Mouse (Mus musculus): ENCODE results near the gene Tada3. TPM values are rescaled to one million over a fixed set of nuclear protein-coding genes. Genes with fewer than 3 reads are reported as not detected.

Tada3 gene
- polyA plus RNA-seq, 1 experiment from 2014 or later: 44.9 TPM

GRCm38 (mm10) chr6:113377172-113377495 is 549 bp downstream of the Tada3 start:
- peaks cover 15% of the 10 kb centered on the region; the same call in 1 of the 2 replicates for H3K4me1 ChIP-seq (ENCODE audit: control insufficient read depth, insufficient read depth, low read length)
- H3K27me3 ChIP-seq (ENCODE audit: control insufficient read depth, insufficient read depth, low read length): no peaks in the 10 kb centered on the region
- H3K36me3 ChIP-seq (ENCODE audit: control insufficient read depth, insufficient read depth, low read length): peaks cover 26% of the 10 kb centered on the region
- H3K4me3 ChIP-seq (replicated peaks; ENCODE audit: low read length): peak overlapping the region; percentile 100
- peak overlapping the region; percentile 96 for H3K9ac ChIP-seq (ENCODE audit: low read length)
- ATAC-seq (ENCODE audit: insufficient read depth, low FRiP score): no peak
- H3K9me3 ChIP-seq (replicated peaks; ENCODE audit: control insufficient read depth, low read length): no peaks in the 10 kb centered on the region
- 5% methylated on average over 7 of the region's 7 CpGs for WGBS
- peak overlapping the region; percentile 72 for H3K4me2 ChIP-seq (ENCODE audit: low read depth, low read length)
- peak overlapping the region; percentile 98 for H3K27ac ChIP-seq (ENCODE audit: low read length)

- H3K4me1 ChIP-seq (ENCODE audit: control insufficient read depth, insufficient read depth, low read length): 0 out of 2 replicates have a peak, but pooled peaks cover 6% of the 10 kb centered on the region
- no peaks in the 10 kb centered on the region for H3K27me3 ChIP-seq (ENCODE audit: control insufficient read depth, insufficient read depth, low read length)
- no peak overlapping the region for H3K4me2 ChIP-seq (ENCODE audit: low read depth, low read length)
- WGBS: 84% methylated on average over 4 of the region's 4 CpGs
- H3K9ac ChIP-seq (ENCODE audit: low read length): no peak overlapping the region
- H3K27ac ChIP-seq (ENCODE audit: low read length): no peak overlapping the region
- peaks cover 15% of the 10 kb centered on the region for H3K36me3 ChIP-seq (ENCODE audit: control insufficient read depth, insufficient read depth, low read length)
- H3K9me3 ChIP-seq (replicated peaks; ENCODE audit: control insufficient read depth, low read length): no peaks in the 10 kb centered on the region
- no peak for ATAC-seq (ENCODE audit: insufficient read depth, low FRiP score)
- H3K4me3 ChIP-seq (replicated peaks; ENCODE audit: low read length): no peak overlapping the region
Measured at GRCm38 (mm10) chr6:113373491-113373890, 4.2 kb downstream of the Tada3 start.

- no peak overlapping the region for H3K4me2 ChIP-seq (ENCODE audit: low read depth, low read length)
- H3K36me3 ChIP-seq (ENCODE audit: control insufficient read depth, insufficient read depth, low read length): peaks cover 12% of the 10 kb centered on the region; the same call in 1 of the 2 replicates
- no peaks in the 10 kb centered on the region for H3K27me3 ChIP-seq (ENCODE audit: control insufficient read depth, insufficient read depth, low read length)
- no peak for ATAC-seq (ENCODE audit: insufficient read depth, low FRiP score)
- no peak overlapping the region for H3K27ac ChIP-seq (ENCODE audit: low read length)
- H3K9me3 ChIP-seq (replicated peaks; ENCODE audit: control insufficient read depth, low read length): no peaks in the 10 kb centered on the region
- WGBS: 87% methylated on average over 20 of the region's 20 CpGs
- H3K4me3 ChIP-seq (replicated peaks; ENCODE audit: low read length): no peak overlapping the region
- H3K4me1 ChIP-seq (ENCODE audit: control insufficient read depth, insufficient read depth, low read length): no peaks in the 10 kb centered on the region
- H3K9ac ChIP-seq (ENCODE audit: low read length): no peak overlapping the region
Measured at GRCm38 (mm10) chr6:113370194-113370929, 7.3 kb downstream of the Tada3 start.

- no peaks in the 10 kb centered on the region for H3K4me1 ChIP-seq (ENCODE audit: control insufficient read depth, insufficient read depth, low read length)
- WGBS: 88% methylated on average over 5 of the region's 5 CpGs
- H3K4me3 ChIP-seq (replicated peaks; ENCODE audit: low read length): no peak overlapping the region
- no peaks in the 10 kb centered on the region for H3K27me3 ChIP-seq (ENCODE audit: control insufficient read depth, insufficient read depth, low read length)
- 0 out of 2 replicates have a peak, but pooled peaks cover 3% of the 10 kb centered on the region for H3K36me3 ChIP-seq (ENCODE audit: control insufficient read depth, insufficient read depth, low read length)
- ATAC-seq (ENCODE audit: insufficient read depth, low FRiP score): no peak
- H3K9me3 ChIP-seq (replicated peaks; ENCODE audit: control insufficient read depth, low read length): no peaks in the 10 kb centered on the region
- no peak overlapping the region for H3K4me2 ChIP-seq (ENCODE audit: low read depth, low read length)
- no peak overlapping the region for H3K9ac ChIP-seq (ENCODE audit: low read length)
- no peak overlapping the region for H3K27ac ChIP-seq (ENCODE audit: low read length)
Measured at GRCm38 (mm10) chr6:113368577-113368976, 9.1 kb downstream of the Tada3 start.

GRCm38 (mm10) chr6:113368124-113368523 is 9.6 kb downstream of the Tada3 start:
- no peak for ATAC-seq (ENCODE audit: insufficient read depth, low FRiP score)
- Histone ChIP-seq H3K4me3 (replicated peaks; ENCODE audit: low read length) (no peak overlapping the region), H3K4me2 (ENCODE audit: low read depth, low read length) (no peak overlapping the region), H3K4me1 (ENCODE audit: control insufficient read depth, insufficient read depth, low read length) (no peaks in the 10 kb centered on the region), H3K9me3 (replicated peaks; ENCODE audit: control insufficient read depth, low read length) (no peaks in the 10 kb centered on the region), H3K36me3 (ENCODE audit: control insufficient read depth, insufficient read depth, low read length) (0 out of 2 replicates have a peak, but pooled peaks cover 3% of the 10 kb centered on the region), H3K9ac (ENCODE audit: low read length) (no peak overlapping the region), H3K27me3 (ENCODE audit: control insufficient read depth, insufficient read depth, low read length) (no peaks in the 10 kb centered on the region), H3K27ac (ENCODE audit: low read length) (no peak overlapping the region)
- 86% methylated on average over 7 of the region's 7 CpGs for WGBS

- H3K4me2 ChIP-seq (ENCODE audit: low read depth, low read length): no peak overlapping the region
- no peaks in the 10 kb centered on the region for H3K4me1 ChIP-seq (ENCODE audit: control insufficient read depth, insufficient read depth, low read length)
- no peaks in the 10 kb centered on the region for H3K9me3 ChIP-seq (replicated peaks; ENCODE audit: control insufficient read depth, low read length)
- H3K27ac ChIP-seq (ENCODE audit: low read length): no peak overlapping the region
- 96% methylated on average over 1 of the region's 1 CpGs for WGBS
- no peak for ATAC-seq (ENCODE audit: insufficient read depth, low FRiP score)
- H3K27me3 ChIP-seq (ENCODE audit: control insufficient read depth, insufficient read depth, low read length): no peaks in the 10 kb centered on the region
- H3K36me3 ChIP-seq (ENCODE audit: control insufficient read depth, insufficient read depth, low read length): 0 out of 2 replicates have a peak, but pooled peaks cover 3% of the 10 kb centered on the region
- H3K4me3 ChIP-seq (replicated peaks; ENCODE audit: low read length): no peak overlapping the region
- H3K9ac ChIP-seq (ENCODE audit: low read length): no peak overlapping the region
Measured at GRCm38 (mm10) chr6:113367574-113367973, 10.1 kb downstream of the Tada3 start.

- Histone ChIP-seq H3K36me3 (ENCODE audit: control insufficient read depth, insufficient read depth, low read length) (0 out of 2 replicates have a peak, but pooled peaks cover 3% of the 10 kb centered on the region), H3K27ac (ENCODE audit: low read length) (no peak overlapping the region), H3K27me3 (ENCODE audit: control insufficient read depth, insufficient read depth, low read length) (no peaks in the 10 kb centered on the region), H3K9me3 (replicated peaks; ENCODE audit: control insufficient read depth, low read length) (no peaks in the 10 kb centered on the region), H3K4me1 (ENCODE audit: control insufficient read depth, insufficient read depth, low read length) (no peaks in the 10 kb centered on the region), H3K4me2 (ENCODE audit: low read depth, low read length) (no peak overlapping the region), H3K9ac (ENCODE audit: low read length) (no peak overlapping the region), H3K4me3 (replicated peaks; ENCODE audit: low read length) (no peak overlapping the region)
- no peak for ATAC-seq (ENCODE audit: insufficient read depth, low FRiP score)
- 85% methylated on average over 6 of the region's 6 CpGs for WGBS
Measured at GRCm38 (mm10) chr6:113366639-113367038, 11.0 kb downstream of the Tada3 start.

- 60% methylated on average over 8 of the region's 8 CpGs for WGBS
- Histone ChIP-seq H3K4me2 (ENCODE audit: low read depth, low read length) (no peak overlapping the region), H3K36me3 (ENCODE audit: control insufficient read depth, insufficient read depth, low read length) (no peaks in the 10 kb centered on the region), H3K27me3 (ENCODE audit: control insufficient read depth, insufficient read depth, low read length) (no peaks in the 10 kb centered on the region), H3K9me3 (replicated peaks; ENCODE audit: control insufficient read depth, low read length) (no peaks in the 10 kb centered on the region), H3K27ac (ENCODE audit: low read length) (no peak overlapping the region), H3K4me3 (replicated peaks; ENCODE audit: low read length) (no peak overlapping the region), H3K9ac (ENCODE audit: low read length) (no peak overlapping the region), H3K4me1 (ENCODE audit: control insufficient read depth, insufficient read depth, low read length) (no peaks in the 10 kb centered on the region)
- ATAC-seq (ENCODE audit: insufficient read depth, low FRiP score): no peak
Measured at GRCm38 (mm10) chr6:113364518-113365135, 13.1 kb downstream of the Tada3 start.

GRCm38 (mm10) chr6:113362241-113362640 is 15.4 kb downstream of the Tada3 start:
- H3K27me3 ChIP-seq (ENCODE audit: control insufficient read depth, insufficient read depth, low read length): no peaks in the 10 kb centered on the region
- H3K4me1 ChIP-seq (ENCODE audit: control insufficient read depth, insufficient read depth, low read length): no peaks in the 10 kb centered on the region
- no peak overlapping the region for H3K4me2 ChIP-seq (ENCODE audit: low read depth, low read length)
- H3K36me3 ChIP-seq (ENCODE audit: control insufficient read depth, insufficient read depth, low read length): no peaks in the 10 kb centered on the region
- no peak overlapping the region for H3K4me3 ChIP-seq (replicated peaks; ENCODE audit: low read length)
- no peak overlapping the region for H3K9ac ChIP-seq (ENCODE audit: low read length)
- H3K27ac ChIP-seq (ENCODE audit: low read length): no peak overlapping the region
- no peaks in the 10 kb centered on the region for H3K9me3 ChIP-seq (replicated peaks; ENCODE audit: control insufficient read depth, low read length)
- WGBS: 97% methylated on average over 1 of the region's 1 CpGs
- no peak for ATAC-seq (ENCODE audit: insufficient read depth, low FRiP score)
